Mouse (Mus musculus) lung, postnatal 0 days (tissue): ENCODE results near the gene Uckl1. TPM values are rescaled to one million over a fixed set of nuclear protein-coding genes. Genes with fewer than 3 reads are reported as not detected.

Experiments used
- ATAC-seq: fragments of 200-750 bp; cut with Nextera tagmentation; 2 replicates; pipeline ENCODE4 v1.8.0; 2017; ENCODE audit warnings: moderate library complexity
- DNase-seq: peaks from one replicate; pipeline ENCODE4 v3.0.0-alpha.2; 2016; ENCODE audit warnings: low spot score
- H3K27ac ChIP-seq: fragments of 300-500 bp; sonication (generic); 2 replicates; pipeline ENCODE4 v1.5.1; 2014; ENCODE audit warnings: antibody characterized with exemption, mild to moderate bottlenecking, low read length, mixed read lengths
- H3K27me3 ChIP-seq: fragments of 300-500 bp; sonication (generic); replicated peaks from 2 replicates; pipeline ENCODE4 v1.6.1; 2014; ENCODE audit warnings: low read length, mixed read lengths; ENCODE audit not compliant: insufficient read depth
- H3K36me3 ChIP-seq: fragments of 300-500 bp; sonication (generic); 2 replicates; pipeline ENCODE4 v1.6.1; 2014; ENCODE audit warnings: low read length, mixed read lengths; ENCODE audit not compliant: insufficient read depth
- H3K4me1 ChIP-seq: fragments of 300-500 bp; sonication (generic); 2 replicates; pipeline ENCODE4 v1.6.1; 2014; ENCODE audit warnings: antibody characterized with exemption, low read depth, low read length, mixed read lengths; ENCODE audit not compliant: insufficient read depth
- H3K4me2 ChIP-seq: fragments of 300-500 bp; sonication (generic); replicated peaks from 2 replicates; pipeline ENCODE4 v1.6.1; 2014; ENCODE audit warnings: low read depth, mild to moderate bottlenecking, low read length, moderate library complexity, mixed read lengths
- H3K4me3 ChIP-seq: fragments of 300-500 bp; sonication (generic); 2 replicates; pipeline ENCODE4 v1.5.1; 2014; ENCODE audit warnings: low read depth, low read length
- H3K9ac ChIP-seq: fragments of 300-500 bp; sonication (generic); replicated peaks from 2 replicates; pipeline ENCODE4 v1.6.1; 2014; ENCODE audit warnings: low read depth, mild to moderate bottlenecking
- H3K9me3 ChIP-seq: fragments of 300-500 bp; sonication (generic); 2 replicates; pipeline ENCODE4 v1.6.1; 2016; ENCODE audit warnings: low read length, mixed read lengths
- CTCF ChIP-seq: IDR thresholded peaks from 2 replicates; pipeline ENCODE4 v1.5.1; 2016; ENCODE audit warnings: antibody characterized with exemption, mild to moderate bottlenecking
- EP300 ChIP-seq: IDR thresholded peaks from 2 replicates; pipeline ENCODE4 v1.6.1; 2016; ENCODE audit warnings: antibody characterized with exemption, mild to moderate bottlenecking, control low read depth
- WGBS: fragments of 180-500 bp; shearing (Covaris S2); extraction: QIAGEN DNeasy Blood & Tissue Kit; methylation state at CpG from one replicate; pipeline ENCODE4 v1.1.7; 2014; 5-methylcytosine and 5-hydroxymethylcytosine counted together
- polyA plus RNA-seq: library from polyadenylated mRNA; unstranded; fragments of >200 nt; fragmentation: Nextera tagmentation; extraction: Ambion mirVana; gene quantifications from 2 replicates; pipeline ENCODE4 v1.2.1, GENCODE M21; 2015

The Uckl1 gene
- polyA plus RNA-seq, 1 experiment from 2014 or later, result 41.8 TPM

DNA sequence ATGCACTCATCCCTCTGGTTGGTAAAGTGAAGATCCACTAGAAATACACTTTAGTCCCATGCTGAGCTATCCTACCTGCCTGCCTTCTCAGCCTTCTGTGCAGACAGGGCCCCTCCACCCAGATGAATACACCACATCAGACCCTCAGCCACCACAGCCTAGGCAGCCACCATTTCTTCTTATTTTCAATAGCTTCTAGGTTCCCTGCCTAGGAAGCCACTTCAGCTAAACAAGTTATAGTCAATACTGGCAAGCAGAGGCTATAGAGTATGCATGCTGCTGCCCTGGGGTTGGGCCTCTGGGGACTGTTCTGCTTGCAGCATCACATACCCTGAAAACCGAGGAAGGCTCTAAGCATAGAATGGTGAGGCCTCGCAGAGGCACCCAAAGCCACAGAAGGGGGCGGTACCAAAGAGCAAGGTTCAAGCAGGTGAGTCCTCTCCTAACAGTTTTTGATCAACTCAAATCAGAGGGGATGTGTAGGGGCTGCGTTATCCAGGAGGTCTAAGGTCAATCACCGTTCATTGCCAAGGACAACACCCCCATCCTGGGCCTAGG, 6.9 kb upstream of the Uckl1 start, which contains the start of gene Prpf6:
TSS of gene Prpf6 (plus strand) at position 341 of the 558 bp plus-strand sequence.
- DNase-seq (no peak), ATAC-seq (peak; percentile 4; the same call in 1 of the 2 replicates)

DNA sequence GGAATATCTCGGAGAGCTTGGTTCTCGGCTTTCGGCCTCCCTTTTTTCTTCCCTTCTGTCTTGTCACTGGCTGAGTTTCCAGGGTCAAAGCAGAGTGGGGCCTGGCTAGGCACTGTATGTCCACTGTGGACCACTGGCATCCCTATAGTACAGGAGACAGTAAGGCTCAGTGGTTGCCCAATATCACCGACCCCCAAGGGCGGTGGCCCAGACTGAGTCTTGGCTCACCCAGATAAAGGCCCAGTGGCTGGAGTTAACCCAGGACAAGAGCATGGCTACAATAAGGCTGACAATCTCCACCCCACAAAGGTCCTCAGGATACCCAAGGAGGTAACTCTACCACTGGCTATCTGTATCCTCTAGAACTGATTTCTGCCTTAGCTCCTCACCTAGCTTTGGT, 5.8 kb upstream of the Uckl1 start:
- Histone ChIP-seq H3K36me3 (0 out of 2 replicates have a peak, but pooled peaks cover 17% of the 10 kb centered on the region), H3K27ac (no peak overlapping the region), H3K27me3 (no peaks in the 10 kb centered on the region), H3K9ac (no peak overlapping the region), H3K4me1 (peaks cover 13% of the 10 kb centered on the region; the same call in 1 of the 2 replicates), H3K4me3 (no peak overlapping the region), H3K9me3 (no peaks in the 10 kb centered on the region), H3K4me2 (no peak overlapping the region)
- TF ChIP-seq EP300 (no peak), CTCF (no peak)
- no peak for ATAC-seq
- no peak for DNase-seq
- WGBS, result 92% methylated on average over 5 of the region's 5 CpGs

More for the DNA sequence above, 6.9 kb upstream of the Uckl1 start, which contains the start of gene Prpf6:
- H3K27me3 ChIP-seq, result no peaks in the 10 kb centered on the region
- no peaks in the 10 kb centered on the region for H3K9me3 ChIP-seq
- peak within 1 kb of the TSS; percentile 90 for H3K4me3 ChIP-seq
- 9% methylated on average over 5 of the region's 5 CpGs for WGBS
- H3K4me1 ChIP-seq, result peaks cover 13% of the 10 kb centered on the region; the same call in 1 of the 2 replicates
- TF ChIP-seq EP300, result no peak
- no peak for TF ChIP-seq CTCF
- peak within 1 kb of the TSS; percentile 88 for H3K4me2 ChIP-seq
- peak within 1 kb of the TSS; percentile 88 for H3K9ac ChIP-seq
- H3K27ac ChIP-seq, result peak within 1 kb of the TSS; percentile 91
- 0 out of 2 replicates have a peak, but pooled peaks cover 12% of the 10 kb centered on the region for H3K36me3 ChIP-seq

DNA sequence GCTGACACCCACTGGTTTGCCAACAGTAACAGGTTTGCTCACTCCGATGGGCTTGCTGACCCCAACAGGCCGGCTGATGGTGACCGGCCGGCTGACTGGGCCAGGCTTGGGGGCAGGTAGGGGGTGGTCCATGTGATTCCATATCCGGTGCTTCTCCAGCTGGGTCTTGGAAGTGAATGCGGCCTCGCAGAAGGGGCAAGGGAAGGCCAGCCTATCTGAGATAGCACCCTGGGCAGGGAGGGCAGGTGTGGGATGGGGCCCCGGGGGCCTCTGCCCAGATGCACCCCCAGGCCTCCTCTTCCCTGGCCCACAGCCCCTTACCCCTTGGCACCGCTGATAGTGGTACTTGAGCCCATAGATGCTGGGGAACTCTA, 5.0 kb upstream of the Uckl1 start:
- peaks cover 13% of the 10 kb centered on the region; the same call in 1 of the 2 replicates for H3K4me1 ChIP-seq
- no peaks in the 10 kb centered on the region for H3K27me3 ChIP-seq
- H3K9ac ChIP-seq, result no peak overlapping the region
- DNase-seq (no peak), ATAC-seq (no peak)
- 0 out of 2 replicates have a peak, but pooled peaks cover 17% of the 10 kb centered on the region for H3K36me3 ChIP-seq
- H3K4me2 ChIP-seq, result no peak overlapping the region
- TF ChIP-seq CTCF (no peak), EP300 (no peak)
- H3K9me3 ChIP-seq, result no peaks in the 10 kb centered on the region
- H3K27ac ChIP-seq, result no peak overlapping the region
- WGBS, result 95% methylated on average over 9 of the region's 9 CpGs
- no peak overlapping the region for H3K4me3 ChIP-seq

DNA sequence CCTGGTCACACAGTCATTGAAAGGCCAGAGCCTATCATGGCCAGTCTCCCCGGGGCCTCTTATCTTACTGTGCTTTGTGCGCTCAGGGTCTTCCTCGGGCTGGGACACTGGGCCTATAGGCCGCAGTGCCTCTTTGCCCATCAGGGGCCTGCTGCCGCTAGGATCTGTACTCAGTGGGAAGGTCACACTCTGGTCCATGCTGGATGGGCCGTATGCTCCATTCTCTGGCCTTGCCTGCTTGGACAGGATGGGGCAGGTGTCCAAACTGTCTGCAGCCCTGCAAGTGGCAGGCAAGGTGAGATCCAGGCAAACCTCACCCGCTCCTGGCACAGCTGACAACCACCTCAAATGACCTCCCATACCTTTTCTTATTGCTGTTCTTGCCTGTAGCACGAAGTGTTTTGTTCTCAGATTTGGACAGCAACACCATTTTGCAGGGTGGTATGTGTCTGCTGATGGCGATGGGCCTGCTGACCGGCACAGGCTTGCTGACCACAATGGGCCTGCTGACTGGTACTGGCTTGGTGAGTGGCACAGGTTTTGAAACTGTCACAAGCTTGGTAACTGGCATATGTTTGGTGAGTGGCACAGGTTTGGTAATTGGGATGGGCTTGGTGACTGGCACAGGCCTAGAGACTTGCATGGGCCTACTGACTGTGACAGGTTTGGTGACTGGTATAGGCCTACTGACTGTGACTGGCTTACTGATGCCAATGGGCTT, 4.5 kb upstream of the Uckl1 start:
- H3K4me1 ChIP-seq, result peaks cover 13% of the 10 kb centered on the region; the same call in 1 of the 2 replicates
- ATAC-seq (no peak), DNase-seq (no peak)
- TF ChIP-seq CTCF (no peak), EP300 (no peak)
- 90% methylated on average over 10 of the region's 10 CpGs for WGBS
- no peaks in the 10 kb centered on the region for H3K9me3 ChIP-seq
- H3K4me2 ChIP-seq, result no peak overlapping the region
- H3K9ac ChIP-seq, result no peak overlapping the region
- H3K27ac ChIP-seq, result no peak overlapping the region
- H3K27me3 ChIP-seq, result no peaks in the 10 kb centered on the region
- H3K36me3 ChIP-seq, result 0 out of 2 replicates have a peak, but pooled peaks cover 17% of the 10 kb centered on the region
- no peak overlapping the region for H3K4me3 ChIP-seq

DNA sequence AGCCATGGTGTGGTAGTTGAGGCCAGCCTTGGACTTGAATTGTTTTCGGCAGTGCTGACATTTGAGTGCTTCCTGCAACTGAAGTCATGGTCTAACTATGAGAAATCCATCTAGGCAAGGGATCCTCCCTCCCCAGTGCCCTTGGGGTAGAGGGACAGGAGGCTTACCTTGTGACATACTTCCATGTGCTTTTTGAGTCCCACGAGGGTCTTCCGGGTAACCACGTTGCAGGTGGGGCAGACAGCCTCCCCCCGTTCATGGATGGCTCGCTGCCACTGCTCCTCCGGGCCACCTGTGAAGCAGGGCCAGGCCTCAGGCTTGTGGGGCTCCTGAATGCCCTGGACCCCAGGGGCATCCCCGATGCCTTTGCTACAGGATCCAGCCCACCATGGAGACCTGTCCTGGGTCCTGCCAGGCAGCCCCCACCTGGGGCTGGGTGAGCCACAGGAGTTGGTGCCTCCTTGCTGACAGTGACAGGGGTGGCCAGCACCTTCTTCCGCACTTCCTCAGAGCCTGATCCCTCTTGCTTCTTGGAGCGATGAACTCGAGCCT, 3.6 kb upstream of the Uckl1 start:
- Histone ChIP-seq H3K9me3 (no peaks in the 10 kb centered on the region), H3K36me3 (0 out of 2 replicates have a peak, but pooled peaks cover 17% of the 10 kb centered on the region), H3K27ac (no peak overlapping the region), H3K4me2 (no peak overlapping the region), H3K4me1 (peaks cover 12% of the 10 kb centered on the region; the same call in 1 of the 2 replicates), H3K27me3 (no peaks in the 10 kb centered on the region), H3K9ac (no peak overlapping the region), H3K4me3 (no peak overlapping the region)
- DNase-seq, result no peak
- 88% methylated on average over 11 of the region's 11 CpGs for WGBS
- ATAC-seq, result no peak
- no peak for TF ChIP-seq EP300
- TF ChIP-seq CTCF, result no peak

DNA sequence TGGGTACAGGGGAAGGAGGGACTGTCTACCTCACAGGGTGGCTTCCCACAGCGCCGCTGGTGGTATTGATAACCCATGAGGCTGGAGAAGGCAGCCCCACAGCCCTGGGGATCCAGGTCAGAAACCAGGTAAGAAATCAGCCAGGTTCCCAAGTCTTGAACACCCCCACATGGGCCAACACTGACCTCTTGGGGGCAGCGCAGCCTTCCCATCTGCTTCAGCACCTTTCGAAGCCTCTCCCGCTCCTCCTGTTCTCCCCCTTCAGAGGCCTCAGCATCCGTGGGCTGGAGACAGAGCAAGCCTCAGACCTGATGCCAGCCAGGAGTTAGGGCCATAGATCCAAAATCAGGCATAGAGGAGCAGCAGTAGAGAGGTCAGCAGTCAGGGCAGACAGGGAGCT, 3.1 kb upstream of the Uckl1 start:
- Histone ChIP-seq H3K27ac (no peak overlapping the region), H3K4me1 (peaks cover 10% of the 10 kb centered on the region; the same call in 1 of the 2 replicates), H3K27me3 (no peaks in the 10 kb centered on the region), H3K4me3 (no peak overlapping the region), H3K9ac (no peak overlapping the region), H3K4me2 (no peak overlapping the region), H3K9me3 (no peaks in the 10 kb centered on the region), H3K36me3 (0 out of 2 replicates have a peak, but pooled peaks cover 17% of the 10 kb centered on the region)
- TF ChIP-seq CTCF (peak; percentile 30), EP300 (no peak)
- DNase-seq (no peak), ATAC-seq (no peak)
- WGBS, result 88% methylated on average over 6 of the region's 6 CpGs
